In genomic region chr8:85603203-85603895, GRCm38 (mm10) we compare ENCODE assay signal across 7 mouse cellular contexts. TPM values are rescaled to one million over a fixed set of nuclear protein-coding genes. Genes with fewer than 3 reads are reported as not detected.
DNase-seq lines count a peak whose midpoint lies in the region; ATAC-seq and TF ChIP-seq lines count a peak whose summit lies in the region.

No protein-coding gene starts in this region.

- TF ChIP-seq POLR2A in ES-Bruce4 (IDR thresholded peaks at IDR 0.05; ENCODE audit: insufficient read depth, low read length): no peak

- no peaks in the 10 kb centered on the region for H3K36me3 ChIP-seq in ES-Bruce4 (ENCODE audit: control insufficient read depth, insufficient read depth, low read length, poor library complexity, severe bottlenecking)

- peak; percentile 80 for DNase-seq in adipocyte (ENCODE audit: low spot score)
- peak; percentile 43 to 67 for DNase-seq in kidney, postnatal 25 days
- peak; percentile 31 to 42 for DNase-seq in lung, adult 18-20 months
- peak; percentile 71 for DNase-seq in right cerebral cortex, postnatal 14 days

- H3K27ac ChIP-seq in ES-Bruce4 (ENCODE audit: insufficient read depth, low read length): peak overlapping the region; percentile 62

- H3K4me1 ChIP-seq in ES-Bruce4 (ENCODE audit: control insufficient read depth, insufficient read depth, low read length): peaks cover 3% of the 10 kb centered on the region

- peak; percentile 69 for ATAC-seq in common myeloid progenitor, adult 5-6 weeks (replicated peaks; ENCODE audit: low read depth, poor library complexity, severe bottlenecking)
- ATAC-seq in granulocyte monocyte progenitor cell, adult 5-6 weeks (replicated peaks; ENCODE audit: poor library complexity, severe bottlenecking): peak; percentile 69

- H3K9me3 ChIP-seq in ES-Bruce4 (replicated peaks; ENCODE audit: control insufficient read depth, insufficient read depth, low read length, poor library complexity, severe bottlenecking): no peaks in the 10 kb centered on the region

- peak overlapping the region; percentile 21; the same call in 1 of the 2 replicates for H3K9ac ChIP-seq in ES-Bruce4 (ENCODE audit: low read depth, poor library complexity, severe bottlenecking)

- peak; percentile 69 for TF ChIP-seq CTCF in ES-Bruce4 (IDR thresholded peaks at IDR 0.05; ENCODE audit: low read depth, low read length)

- no peak overlapping the region for H3K4me3 ChIP-seq in ES-Bruce4 (ENCODE audit: low read depth, low read length)

- no peaks in the 10 kb centered on the region for H3K27me3 ChIP-seq in ES-Bruce4 (ENCODE audit: control insufficient read depth, insufficient read depth, low read length, poor library complexity, severe bottlenecking)

- TF ChIP-seq EP300 in ES-Bruce4 (IDR thresholded peaks at IDR 0.05; ENCODE audit: insufficient read depth, low read depth, low read length): no peak

RNA-seq across cellular contexts. Expression of gene Dnaja2, which starts 48.2 kb away (rescaled TPM):
- polyA plus RNA-seq in ES-Bruce4 (2011; ENCODE audit: insufficient read depth, insufficient read length, low read depth, missing spikeins): 221 and 234 TPM in 2 replicates
- total RNA-seq in common myeloid progenitor, adult 5-6 weeks (2017): 111 and 117 TPM in 2 replicates
- 86.8 and 101 TPM in 2 replicates for total RNA-seq in granulocyte monocyte progenitor cell, adult 5-6 weeks (2014; fragmentation: Nextera tagmentation)
- total RNA-seq in granulocyte monocyte progenitor cell, adult 5-6 weeks (2017): 128 and 137 TPM in 2 replicates
